Mouse (Mus musculus) kidney, postnatal 14 days (tissue): ENCODE results near the gene Olfr1446.

Experiments used
- DNase-seq: peaks from one replicate; pipeline ENCODE4 v3.0.0; 2022; ENCODE audit warnings: mixed read lengths

Olfr1446 gene

GRCm38 (mm10) chr19:12893424-12893823, at the start of gene Olfr1446:
TSS of gene Olfr1446 (minus strand) at chr19:12893524.
- DNase-seq: no peak

DNA sequence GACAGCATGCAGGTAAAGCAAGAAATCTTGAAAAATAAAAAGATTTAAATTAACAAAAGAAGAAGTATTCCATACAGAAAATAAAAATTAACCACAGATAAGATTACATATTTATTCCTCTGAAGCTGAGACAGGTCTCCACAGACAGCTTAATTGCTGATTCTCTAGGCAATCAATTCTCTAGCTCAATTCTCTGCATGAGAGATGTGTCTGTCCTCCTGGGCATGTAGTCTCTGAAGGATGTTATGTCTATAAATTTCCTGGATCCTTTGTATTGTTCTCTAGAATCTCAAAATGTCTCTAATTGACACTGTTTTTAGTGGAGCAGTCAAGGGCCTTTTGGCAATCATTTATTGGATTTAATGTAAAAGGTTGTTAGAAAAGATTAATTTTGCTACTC, 37.2 kb upstream of the Olfr1446 start, which contains the start of gene Olfr1449:
Olfr1449 (plus strand) TSS at position 301 of the 400 bp plus-strand sequence.
- no peak for DNase-seq

GRCm38 (mm10) chr19:12924319-12924718, 31.0 kb upstream of the Olfr1446 start, which contains the start of gene Olfr1448:
TSS of gene Olfr1448 (minus strand) at chr19:12924419.
- no peak for DNase-seq

- DNase-seq: no peak
Measured at GRCm38 (mm10) chr19:12903643-12904042, 10.3 kb upstream of the Olfr1446 start, which contains the start of gene Olfr1447. TSS of gene Olfr1447 (minus strand) at chr19:12903743.

DNA sequence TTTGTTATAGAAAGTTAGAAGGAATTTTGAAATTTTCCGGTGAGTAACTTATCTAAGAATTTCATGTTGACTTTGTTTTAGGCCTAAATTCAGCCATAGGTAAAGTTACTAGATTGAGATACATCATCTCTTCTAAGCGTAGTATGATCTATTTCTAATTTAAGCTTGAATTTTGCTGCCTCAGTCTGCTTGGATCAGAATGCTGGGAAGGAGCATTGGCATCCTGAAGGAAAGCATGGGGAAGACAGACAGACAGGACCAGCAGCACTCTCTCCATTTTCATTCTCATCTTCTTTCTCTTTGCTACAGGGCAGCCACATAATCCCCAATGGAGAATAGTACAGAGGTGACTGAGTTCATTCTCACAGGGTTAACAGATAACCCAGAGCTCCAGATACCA, 9.8 kb downstream of the Olfr1446 start, which contains the start of gene Olfr1445:
Olfr1445 (plus strand) TSS at position 301 of the 400 bp plus-strand sequence.
- DNase-seq: no peak

GRCm38 (mm10) chr19:12856983-12857382, 36.3 kb downstream of the Olfr1446 start, which contains the start of gene Olfr1444:
TSS of gene Olfr1444 (plus strand) at chr19:12857283.
- DNase-seq: no peak

DNA sequence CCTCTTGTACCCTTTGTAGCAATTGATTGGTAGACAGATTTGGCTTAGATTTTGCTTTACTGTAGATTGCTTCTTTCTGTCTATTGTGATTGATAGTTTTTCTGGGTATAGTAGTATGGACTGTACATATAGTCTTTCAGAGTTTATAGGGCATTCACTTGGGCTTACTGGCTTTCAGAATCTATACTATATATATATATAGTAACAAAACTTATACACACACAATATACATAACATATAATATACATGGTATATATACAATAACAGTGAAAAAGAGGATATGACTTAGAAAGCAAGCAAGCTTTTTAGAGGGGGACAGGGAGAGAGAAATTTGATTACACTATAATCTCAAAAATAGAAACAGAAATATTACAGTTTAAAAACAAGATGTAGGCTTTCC, 46.9 kb downstream of the Olfr1446 start, which contains the start of gene Gm5244:
Gm5244 (plus strand) TSS at position 301 of the 400 bp plus-strand sequence.
- DNase-seq: no peak

DNA sequence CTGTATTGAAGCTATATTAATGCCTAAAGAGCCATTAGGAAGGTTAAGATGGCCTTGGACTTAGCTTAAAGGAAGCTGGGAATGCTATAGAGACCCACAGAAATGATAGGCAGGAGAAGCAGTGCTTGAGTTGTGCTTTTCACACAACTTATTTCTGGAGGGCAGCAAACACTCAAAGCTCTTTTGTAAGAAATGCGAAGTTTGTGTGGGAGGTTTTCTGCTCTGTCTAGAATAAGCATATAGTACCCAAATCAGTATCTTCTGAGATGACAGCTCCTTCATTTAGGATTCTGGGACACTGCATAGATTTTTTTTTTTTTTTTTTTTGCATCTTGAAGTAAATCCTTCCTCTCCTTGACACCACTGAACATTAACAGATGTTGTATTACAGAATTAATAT, 54.8 kb downstream of the Olfr1446 start:
- no peak for DNase-seq
